Mouse (Mus musculus) thymus, adult 18-20 months (tissue): Measurements from ENCODE around the gene 6330409D20Rik.

Source experiments
- DNase-seq, 2 experiments: peaks; one replicate each; pipeline ENCODE4 v3.0.0; 2022; ENCODE audit warnings: mixed read lengths in 2 of 2

The 6330409D20Rik gene

DNA sequence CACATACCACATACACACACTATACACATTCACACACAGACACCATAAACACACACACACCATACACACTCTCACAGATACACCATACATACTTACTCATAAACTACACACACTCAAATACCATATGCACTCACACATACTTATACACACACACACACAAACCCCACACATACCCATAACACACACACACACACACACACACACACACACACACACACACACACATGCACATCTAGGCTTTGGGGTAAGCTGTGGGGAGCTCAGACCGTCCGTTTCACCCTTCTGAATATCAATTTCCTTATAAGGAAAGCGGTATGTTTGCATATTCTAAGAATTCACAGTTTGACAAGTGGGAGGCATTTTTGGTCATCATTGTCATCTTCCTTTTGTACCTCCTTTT lies 18.2 kb downstream of the 6330409D20Rik start:
- no peak for DNase-seq

- no peak for DNase-seq
These were observed 18.8 kb downstream of the 6330409D20Rik start for GRCm38 (mm10) chr2:32722046-32722445.

GRCm38 (mm10) chr2:32720681-32721229 lies 20.1 kb downstream of the 6330409D20Rik start, which contains the start of gene Sh2d3c:
TSS of gene Sh2d3c (plus strand) at chr2:32721055.
- peak in 1 of 2 experiments; percentile 58 for DNase-seq

DNA sequence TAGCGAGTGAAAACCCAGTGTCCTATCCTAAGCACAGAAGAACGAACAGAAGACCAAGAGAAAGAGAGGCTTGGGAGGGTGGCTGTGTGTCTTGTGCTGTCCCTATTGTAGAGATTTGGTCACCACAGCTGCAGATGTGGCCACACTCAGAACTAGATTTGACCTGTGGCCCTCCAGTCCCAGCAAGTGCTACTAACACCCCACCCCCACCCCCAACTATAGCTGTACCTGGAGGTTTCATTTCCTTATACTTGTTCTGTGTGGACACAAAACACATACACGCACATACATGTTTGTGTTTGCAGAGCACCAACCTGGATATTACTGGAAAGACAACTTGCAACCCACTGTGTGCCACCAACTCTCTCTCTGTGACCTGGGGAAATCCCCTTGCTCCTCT lies 20.8 kb downstream of the 6330409D20Rik start:
- no peak for DNase-seq

GRCm38 (mm10) chr2:32718761-32719160 lies 22.1 kb downstream of the 6330409D20Rik start:
- no peak for DNase-seq

GRCm38 (mm10) chr2:32714987-32715425 lies 25.8 kb downstream of the 6330409D20Rik start:
- no peak for DNase-seq

DNA sequence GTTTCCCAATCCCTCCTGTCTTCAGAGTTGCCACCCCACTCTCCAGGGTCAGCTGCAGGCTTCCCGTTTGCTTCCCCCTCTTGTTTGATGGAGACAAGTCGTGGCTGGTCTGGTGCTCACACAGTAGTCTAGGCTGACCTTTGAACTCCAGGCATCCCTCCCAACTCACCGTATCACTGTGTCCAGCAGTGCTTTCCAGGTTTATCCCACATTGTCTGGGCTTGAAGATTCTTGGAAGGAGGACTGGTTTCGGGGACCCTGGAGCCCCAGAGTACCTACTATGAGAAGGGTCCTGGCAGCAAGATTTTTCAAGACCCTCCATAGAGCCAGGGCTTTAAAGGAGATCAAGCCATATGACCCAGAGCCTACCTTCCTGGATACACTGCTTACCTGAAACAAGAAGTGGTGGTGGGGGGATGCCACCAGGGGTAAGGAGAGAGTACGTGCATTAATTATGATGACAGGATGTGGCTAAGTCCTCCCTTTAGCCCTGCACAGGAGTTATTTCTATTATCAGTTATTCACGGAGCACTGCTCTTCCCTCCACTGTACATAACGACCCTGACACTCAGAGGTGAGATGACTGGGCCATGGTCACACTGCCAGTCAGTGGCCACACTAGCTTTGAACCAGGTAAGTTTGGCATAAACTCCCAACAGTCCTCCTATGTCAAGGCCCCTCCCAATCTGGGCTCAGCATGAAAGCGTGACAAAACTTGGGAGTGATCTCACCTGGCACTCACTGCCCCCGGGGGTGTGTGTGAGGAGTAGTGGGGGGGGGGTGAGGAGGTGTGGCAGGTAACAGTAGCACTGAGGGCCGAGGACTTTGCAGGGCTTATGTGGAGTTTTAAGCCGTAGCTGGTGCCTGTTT lies 26.5 kb downstream of the 6330409D20Rik start:
- DNase-seq, result no peak

GRCm38 (mm10) chr2:32712934-32713817 lies 27.6 kb downstream of the 6330409D20Rik start, which contains the start of gene Cdk9:
TSS of gene Cdk9 (minus strand) at chr2:32713076.
- DNase-seq, result peak; percentile 88 to 89

DNA sequence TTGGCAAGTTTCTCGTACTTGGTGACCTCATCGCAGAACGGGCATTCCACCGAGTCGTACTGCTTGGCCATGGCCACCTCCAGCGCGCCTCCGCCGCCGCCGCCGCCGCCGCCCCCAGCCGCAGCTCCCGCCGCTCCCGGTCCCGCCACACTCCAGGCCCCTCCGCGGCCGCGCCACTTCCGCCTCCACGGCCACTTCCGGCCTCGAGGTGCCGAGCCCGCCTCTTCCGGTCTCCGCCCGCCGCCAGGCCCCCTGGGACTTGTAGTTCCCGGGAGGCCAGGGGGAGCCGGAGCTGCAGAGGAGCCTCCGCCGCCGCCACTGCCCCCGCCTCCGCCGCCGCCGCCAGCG lies 28.3 kb downstream of the 6330409D20Rik start:
- DNase-seq, result peak; percentile 90 to 91

GRCm38 (mm10) chr2:32712108-32712551 lies 28.7 kb downstream of the 6330409D20Rik start:
- DNase-seq, result peak; percentile 65 to 70

GRCm38 (mm10) chr2:32711301-32712056 lies 29.3 kb downstream of the 6330409D20Rik start:
- no peak for DNase-seq

DNA sequence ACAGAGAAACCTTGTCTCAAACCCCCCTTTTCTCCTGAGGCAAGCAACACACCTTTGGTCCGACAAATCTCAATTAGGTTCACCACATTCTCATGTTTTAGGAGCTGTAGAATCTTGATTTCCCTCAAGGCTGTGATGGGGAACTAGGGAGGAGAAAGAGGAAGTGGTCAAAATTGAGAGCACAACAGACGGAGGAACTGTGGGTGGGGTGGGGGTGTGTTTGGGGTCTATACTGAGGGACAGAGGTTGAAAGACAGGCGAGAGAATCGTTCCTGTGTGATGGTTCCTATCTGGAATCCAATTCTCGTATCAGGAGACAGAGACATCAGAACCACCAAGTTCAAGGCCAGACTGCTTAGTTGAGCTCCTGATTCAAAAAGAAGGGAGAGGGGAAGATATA lies 30.4 kb downstream of the 6330409D20Rik start:
- no peak for DNase-seq

DNA sequence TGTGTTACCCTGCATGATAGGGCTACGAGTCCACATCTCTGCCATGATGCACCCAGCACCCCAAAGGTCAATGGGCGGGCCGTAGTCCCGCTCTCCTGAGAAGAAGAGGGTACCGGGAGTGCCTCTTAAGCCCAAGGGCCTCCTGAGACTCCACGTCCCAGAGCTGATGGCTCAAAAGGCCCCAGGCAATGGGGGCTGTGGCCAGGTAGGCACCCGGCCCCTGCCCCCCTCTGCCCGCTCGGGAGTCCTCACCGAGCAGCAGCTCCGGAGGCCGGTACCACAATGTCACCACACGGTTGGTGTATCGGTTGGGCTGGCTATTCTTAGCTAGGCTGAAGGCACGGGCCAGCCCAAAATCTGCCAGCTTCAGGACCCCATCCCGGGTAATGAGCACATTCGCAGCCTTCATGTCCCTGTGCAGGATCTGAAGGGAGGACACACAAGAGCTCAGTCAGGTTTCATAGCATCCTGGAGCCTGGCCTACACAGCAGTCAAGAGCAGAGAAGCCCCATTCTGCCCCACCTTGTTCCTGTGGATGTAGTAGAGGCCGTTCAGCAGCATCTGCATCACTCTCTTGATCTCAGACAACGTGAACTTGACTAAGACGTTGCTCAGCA lies 31.2 kb downstream of the 6330409D20Rik start:
- no peak for DNase-seq

GRCm38 (mm10) chr2:32708643-32709042 lies 32.2 kb downstream of the 6330409D20Rik start:
- DNase-seq, result no peak

DNA sequence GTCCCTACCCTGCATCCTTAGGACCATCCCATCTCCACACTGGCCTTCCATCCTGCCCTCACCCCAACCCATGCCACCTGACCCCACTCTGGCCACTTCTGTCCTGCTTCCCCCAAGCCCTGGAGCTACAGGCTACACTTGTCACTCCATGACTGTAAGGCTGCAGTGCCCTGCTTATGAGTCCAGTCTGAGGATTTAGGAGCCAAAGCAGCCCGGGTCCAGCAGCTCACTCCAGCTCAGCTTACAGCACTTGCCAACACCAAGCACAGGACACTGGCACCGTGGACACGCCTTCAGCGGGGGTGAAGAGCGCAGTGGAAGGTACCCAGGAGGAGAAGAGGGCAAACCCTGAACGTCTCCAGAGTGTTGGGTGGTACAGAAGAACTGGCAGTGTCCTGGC lies 33.8 kb downstream of the 6330409D20Rik start:
- DNase-seq, result no peak

DNA sequence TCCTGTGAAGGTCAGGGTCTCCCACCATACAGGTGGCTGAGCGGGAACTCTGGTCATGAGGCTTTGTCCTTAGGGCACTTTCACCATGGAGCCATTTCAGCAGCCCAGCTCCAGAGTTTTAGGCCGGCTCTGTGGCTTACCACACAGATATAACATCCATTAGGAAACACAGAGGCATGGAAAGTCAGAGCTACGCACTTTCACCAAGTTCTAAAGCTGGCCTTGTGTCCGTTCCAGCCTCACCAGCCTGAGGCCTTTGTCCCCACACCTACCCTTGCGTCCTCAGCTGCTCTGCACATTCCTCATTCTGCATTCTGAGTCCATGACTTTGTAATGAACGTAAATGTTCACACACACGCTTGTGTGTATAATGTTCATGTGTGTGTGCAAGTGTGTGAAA lies 35.8 kb downstream of the 6330409D20Rik start:
- DNase-seq, result no peak

- DNase-seq, result no peak
These were observed 36.8 kb downstream of the 6330409D20Rik start, which contains the start of gene Fpgs for GRCm38 (mm10) chr2:32704021-32704421. TSS of gene Fpgs (minus strand) at chr2:32704145.

GRCm38 (mm10) chr2:32703046-32703445 lies 37.8 kb downstream of the 6330409D20Rik start:
- no peak for DNase-seq

GRCm38 (mm10) chr2:32700966-32701743 lies 39.7 kb downstream of the 6330409D20Rik start:
- no peak for DNase-seq

DNA sequence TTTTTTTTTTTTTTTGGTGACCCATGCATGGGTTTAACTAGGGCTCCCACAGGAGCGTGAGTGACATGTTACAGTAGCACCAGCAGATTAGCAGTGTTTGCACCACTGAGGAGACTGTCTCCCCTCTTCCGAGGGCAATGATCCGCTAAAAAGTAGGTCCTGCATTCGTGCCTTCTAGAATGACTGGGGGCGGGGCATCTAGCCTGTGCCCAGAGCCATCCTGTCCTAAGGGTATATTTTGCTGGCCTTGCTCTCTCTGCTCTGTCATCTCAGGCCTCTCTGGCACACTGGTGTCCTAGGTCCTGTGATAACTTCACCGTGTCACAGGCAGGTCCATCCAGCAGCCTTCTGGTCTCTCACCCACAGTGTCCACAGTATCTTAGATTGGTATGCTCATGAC lies 41.1 kb downstream of the 6330409D20Rik start:
- DNase-seq, result no peak

GRCm38 (mm10) chr2:32694691-32695090 lies 46.1 kb downstream of the 6330409D20Rik start:
- no peak for DNase-seq
